Mouse (Mus musculus) forebrain, embryonic 12.5 days (tissue): ENCODE results near the gene Kcnj12. TPM values are rescaled to one million over a fixed set of nuclear protein-coding genes. Genes with fewer than 3 reads are reported as not detected.

Experiments used
- ATAC-seq: fragments of 200-750 bp; cut with Nextera tagmentation; 2 replicates; pipeline ENCODE4 v1.8.0; 2017; ENCODE audit warnings: moderate TSS enrichment; ENCODE audit not compliant: low FRiP score
- H3K27ac ChIP-seq: fragments of 300-500 bp; sonication (generic); 2 replicates; pipeline ENCODE4 v1.5.1; 2016; ENCODE audit warnings: mild to moderate bottlenecking
- H3K27me3 ChIP-seq: fragments of 300-500 bp; sonication (generic); 2 replicates; pipeline ENCODE4 v1.6.1; 2016; ENCODE audit warnings: mild to moderate bottlenecking
- H3K36me3 ChIP-seq: fragments of 300-500 bp; sonication (generic); replicated peaks from 2 replicates; pipeline ENCODE4 v1.6.1; 2016; ENCODE audit warnings: mild to moderate bottlenecking
- H3K4me1 ChIP-seq: fragments of 300-500 bp; sonication (generic); 2 replicates; pipeline ENCODE4 v1.6.1; 2016
- H3K4me2 ChIP-seq: fragments of 300-500 bp; sonication (generic); 2 replicates; pipeline ENCODE4 v1.6.1; 2016; ENCODE audit warnings: mild to moderate bottlenecking, moderate library complexity
- H3K4me3 ChIP-seq: fragments of 300-500 bp; sonication (generic); replicated peaks from 2 replicates; pipeline ENCODE4 v1.5.1; 2016; ENCODE audit warnings: mild to moderate bottlenecking
- H3K9ac ChIP-seq: fragments of 300-500 bp; sonication (generic); 2 replicates; pipeline ENCODE4 v1.6.1; 2016; ENCODE audit warnings: mild to moderate bottlenecking
- H3K9me3 ChIP-seq: fragments of 300-500 bp; sonication (generic); 2 replicates; pipeline ENCODE4 v1.6.1; 2016
- WGBS: fragments of 180-500 bp; shearing (Covaris S2); methylation state at CpG from one replicate; pipeline ENCODE4 v1.1.7; 2016; 5-methylcytosine and 5-hydroxymethylcytosine counted together
- polyA plus RNA-seq: library from polyadenylated mRNA; unstranded; fragments of >200 nt; fragmentation: Nextera tagmentation; extraction: Ambion mirVana; gene quantifications from 2 replicates; pipeline ENCODE4 v1.2.1, GENCODE M21; 2016

Kcnj12 gene
- 0.22 and 0.42 TPM in 2 replicates for polyA plus RNA-seq

- no peak within 1 kb of the TSS for H3K27ac ChIP-seq
- H3K4me3 ChIP-seq, result peak within 1 kb of the TSS; percentile 51
- no peaks in the 10 kb centered on the region for H3K9me3 ChIP-seq
- WGBS, result under 1% methylated on average over 79 of the region's 81 CpGs
- H3K9ac ChIP-seq, result peak within 1 kb of the TSS; percentile 29; the same call in 1 of the 2 replicates
- peaks cover 84% of the 10 kb centered on the region for H3K27me3 ChIP-seq
- peak within 1 kb of the TSS; percentile 78 for H3K4me2 ChIP-seq
- ATAC-seq, result no peak
- no peaks in the 10 kb centered on the region for H3K36me3 ChIP-seq
- peaks cover 23% of the 10 kb centered on the region for H3K4me1 ChIP-seq
Observed at GRCm38 (mm10) chr11:61022550-61023391, at the start of gene Kcnj12. TSS of gene Kcnj12 (plus strand) at chr11:61022564.

- H3K4me2 ChIP-seq, result no peak overlapping the region
- no peaks in the 10 kb centered on the region for H3K9me3 ChIP-seq
- H3K36me3 ChIP-seq, result no peaks in the 10 kb centered on the region
- ATAC-seq, result no peak
- H3K4me3 ChIP-seq, result no peak overlapping the region
- H3K27ac ChIP-seq, result no peak overlapping the region
- 84% methylated on average over 11 of the region's 11 CpGs for WGBS
- no peak overlapping the region for H3K9ac ChIP-seq
- H3K4me1 ChIP-seq, result no peaks in the 10 kb centered on the region
- no peaks in the 10 kb centered on the region for H3K27me3 ChIP-seq
Observed at GRCm38 (mm10) chr11:60975097-60975496, 47.3 kb upstream of the Kcnj12 start.

GRCm38 (mm10) chr11:60976234-60976633, 46.1 kb upstream of the Kcnj12 start:
- no peaks in the 10 kb centered on the region for H3K27me3 ChIP-seq
- no peaks in the 10 kb centered on the region for H3K4me1 ChIP-seq
- H3K27ac ChIP-seq, result no peak overlapping the region
- no peak overlapping the region for H3K4me2 ChIP-seq
- no peaks in the 10 kb centered on the region for H3K9me3 ChIP-seq
- ATAC-seq, result no peak
- no peak overlapping the region for H3K4me3 ChIP-seq
- 66% methylated on average over 2 of the region's 2 CpGs for WGBS
- no peak overlapping the region for H3K9ac ChIP-seq
- no peaks in the 10 kb centered on the region for H3K36me3 ChIP-seq

GRCm38 (mm10) chr11:60976742-60977141, 45.6 kb upstream of the Kcnj12 start:
- no peak overlapping the region for H3K9ac ChIP-seq
- no peaks in the 10 kb centered on the region for H3K4me1 ChIP-seq
- H3K27ac ChIP-seq, result no peak overlapping the region
- H3K27me3 ChIP-seq, result no peaks in the 10 kb centered on the region
- no peak for ATAC-seq
- H3K9me3 ChIP-seq, result no peaks in the 10 kb centered on the region
- 9% methylated on average over 8 of the region's 8 CpGs for WGBS
- no peak overlapping the region for H3K4me2 ChIP-seq
- H3K4me3 ChIP-seq, result no peak overlapping the region
- H3K36me3 ChIP-seq, result no peaks in the 10 kb centered on the region

- no peaks in the 10 kb centered on the region; the same call in 1 of the 2 replicates for H3K4me1 ChIP-seq
- H3K4me2 ChIP-seq, result no peak overlapping the region
- no peaks in the 10 kb centered on the region for H3K27me3 ChIP-seq
- H3K4me3 ChIP-seq, result no peak overlapping the region
- H3K27ac ChIP-seq, result no peak overlapping the region
- ATAC-seq, result no peak
- no peak overlapping the region for H3K9ac ChIP-seq
- no peaks in the 10 kb centered on the region for H3K9me3 ChIP-seq
- WGBS, result 50% methylated on average over 3 of the region's 3 CpGs
- H3K36me3 ChIP-seq, result no peaks in the 10 kb centered on the region
Observed at GRCm38 (mm10) chr11:60977153-60977552, 45.2 kb upstream of the Kcnj12 start.

GRCm38 (mm10) chr11:60978658-60979057, 43.7 kb upstream of the Kcnj12 start:
- Histone ChIP-seq H3K9me3 (no peaks in the 10 kb centered on the region), H3K4me2 (no peak overlapping the region), H3K4me1 (no peaks in the 10 kb centered on the region; the same call in 1 of the 2 replicates), H3K27ac (no peak overlapping the region), H3K36me3 (no peaks in the 10 kb centered on the region), H3K4me3 (no peak overlapping the region), H3K9ac (no peak overlapping the region), H3K27me3 (no peaks in the 10 kb centered on the region)
- WGBS, result 98% methylated on average over 2 of the region's 2 CpGs
- no peak for ATAC-seq

GRCm38 (mm10) chr11:60979788-60980187, 42.6 kb upstream of the Kcnj12 start:
- 92% methylated on average over 5 of the region's 5 CpGs for WGBS
- ATAC-seq, result no peak
- no peak overlapping the region for H3K4me3 ChIP-seq
- H3K4me2 ChIP-seq, result no peak overlapping the region
- H3K4me1 ChIP-seq, result peaks cover under 1% of the 10 kb centered on the region; the same call in 1 of the 2 replicates
- no peaks in the 10 kb centered on the region for H3K36me3 ChIP-seq
- no peak overlapping the region for H3K27ac ChIP-seq
- H3K27me3 ChIP-seq, result no peaks in the 10 kb centered on the region
- no peaks in the 10 kb centered on the region for H3K9me3 ChIP-seq
- H3K9ac ChIP-seq, result no peak overlapping the region

GRCm38 (mm10) chr11:60981693-60982486, 40.5 kb upstream of the Kcnj12 start:
- no peak for ATAC-seq
- Histone ChIP-seq H3K36me3 (no peaks in the 10 kb centered on the region), H3K4me3 (no peak overlapping the region), H3K9ac (no peak overlapping the region), H3K4me2 (no peak overlapping the region), H3K4me1 (peaks cover 4% of the 10 kb centered on the region; the same call in 1 of the 2 replicates), H3K9me3 (no peaks in the 10 kb centered on the region), H3K27ac (no peak overlapping the region), H3K27me3 (no peaks in the 10 kb centered on the region)
- 75% methylated on average over 14 of the region's 14 CpGs for WGBS

GRCm38 (mm10) chr11:60984912-60985558, 37.3 kb upstream of the Kcnj12 start:
- H3K9ac ChIP-seq, result no peak overlapping the region
- no peaks in the 10 kb centered on the region for H3K9me3 ChIP-seq
- ATAC-seq, result no peak
- WGBS, result 66% methylated on average over 13 of the region's 13 CpGs
- H3K27ac ChIP-seq, result no peak overlapping the region
- peaks cover 4% of the 10 kb centered on the region; the same call in 1 of the 2 replicates for H3K4me1 ChIP-seq
- H3K4me2 ChIP-seq, result no peak overlapping the region
- no peak overlapping the region for H3K4me3 ChIP-seq
- H3K36me3 ChIP-seq, result no peaks in the 10 kb centered on the region
- H3K27me3 ChIP-seq, result no peaks in the 10 kb centered on the region

- H3K4me3 ChIP-seq, result no peak overlapping the region
- H3K36me3 ChIP-seq, result no peaks in the 10 kb centered on the region
- ATAC-seq, result no peak
- no peaks in the 10 kb centered on the region for H3K4me1 ChIP-seq
- H3K27ac ChIP-seq, result no peak overlapping the region
- no peaks in the 10 kb centered on the region for H3K9me3 ChIP-seq
- no peaks in the 10 kb centered on the region for H3K27me3 ChIP-seq
- H3K9ac ChIP-seq, result no peak overlapping the region
- WGBS, result 79% methylated on average over 3 of the region's 3 CpGs
- no peak overlapping the region for H3K4me2 ChIP-seq
Observed at GRCm38 (mm10) chr11:60990428-60990827, 31.9 kb upstream of the Kcnj12 start.

- Histone ChIP-seq H3K27ac (no peak overlapping the region), H3K4me1 (peaks cover 17% of the 10 kb centered on the region), H3K9me3 (no peaks in the 10 kb centered on the region), H3K4me3 (no peak overlapping the region), H3K4me2 (no peak overlapping the region), H3K9ac (no peak overlapping the region), H3K27me3 (peaks cover 3% of the 10 kb centered on the region; the same call in 1 of the 2 replicates), H3K36me3 (no peaks in the 10 kb centered on the region)
- WGBS, result 65% methylated on average over 8 of the region's 8 CpGs
- no peak for ATAC-seq
Observed at GRCm38 (mm10) chr11:61002736-61003135, 19.6 kb upstream of the Kcnj12 start.

- peaks cover 3% of the 10 kb centered on the region; the same call in 1 of the 2 replicates for H3K27me3 ChIP-seq
- H3K4me3 ChIP-seq, result no peak overlapping the region
- H3K27ac ChIP-seq, result no peak overlapping the region
- no peak overlapping the region for H3K9ac ChIP-seq
- no peak overlapping the region for H3K4me2 ChIP-seq
- WGBS, result 50% methylated on average over 4 of the region's 4 CpGs
- no peaks in the 10 kb centered on the region for H3K9me3 ChIP-seq
- ATAC-seq, result no peak
- peaks cover 17% of the 10 kb centered on the region for H3K4me1 ChIP-seq
- H3K36me3 ChIP-seq, result no peaks in the 10 kb centered on the region
Observed at GRCm38 (mm10) chr11:61004046-61004445, 18.3 kb upstream of the Kcnj12 start.
